Mouse (Mus musculus) activated CD4-positive, CD25-positive, alpha-beta regulatory T cell, adult 4 months (primary cell): ENCODE data around the gene Mecom. TPM values are rescaled to one million over a fixed set of nuclear protein-coding genes. Genes with fewer than 3 reads are reported as not detected.

ENCODE experiments used
- ATAC-seq: one replicate; pipeline ENCODE4 v1.8.0; 2017
- polyA plus RNA-seq, 2 experiments: library from polyadenylated mRNA; unstranded; fragments of 100-300 nt; shearing (Covaris generic); gene quantifications; one replicate each; pipeline ENCODE4 v1.2.1; 2017

The Mecom gene
- polyA plus RNA-seq, 2 experiments from 2014 or later = not detected

DNA sequence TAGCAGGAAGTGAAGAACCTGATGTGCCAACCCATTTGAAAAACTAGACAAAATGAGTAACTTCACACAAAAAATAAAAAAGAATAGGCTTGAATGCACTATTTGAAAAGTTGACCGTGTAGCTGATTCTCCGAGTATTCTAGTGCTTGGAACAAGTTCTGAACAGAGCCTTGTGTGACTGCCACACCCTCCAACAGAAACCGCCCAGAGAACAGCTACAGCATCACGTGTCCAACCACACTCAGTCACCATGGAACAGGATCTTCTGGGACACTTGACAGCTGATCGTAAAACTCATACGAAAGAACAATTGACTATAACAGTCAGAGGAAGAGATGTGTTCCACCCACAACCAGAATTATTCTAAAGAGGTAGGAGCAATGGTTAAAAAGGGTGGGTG, 215.5 kb downstream of the Mecom start:
- ATAC-seq = no peak

DNA sequence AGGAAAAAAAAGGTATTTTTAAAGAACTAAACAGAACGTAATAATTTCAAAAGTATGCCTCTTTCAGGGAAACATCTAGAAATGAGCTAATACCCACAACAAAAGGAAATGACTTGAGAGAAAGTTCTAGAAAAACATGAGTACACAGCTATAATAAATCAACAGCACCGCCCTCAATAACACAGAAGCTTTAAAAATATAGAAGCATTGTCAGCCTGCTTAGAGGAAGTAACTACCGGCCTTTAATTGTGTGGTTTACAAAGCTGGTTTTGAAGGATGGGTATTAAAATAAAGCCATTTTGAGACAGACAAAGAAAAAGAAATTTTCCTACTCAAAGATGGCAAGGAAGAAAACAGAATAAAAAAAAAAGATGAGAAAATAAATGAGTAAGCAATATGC, 217.3 kb downstream of the Mecom start:
- ATAC-seq = no peak

DNA sequence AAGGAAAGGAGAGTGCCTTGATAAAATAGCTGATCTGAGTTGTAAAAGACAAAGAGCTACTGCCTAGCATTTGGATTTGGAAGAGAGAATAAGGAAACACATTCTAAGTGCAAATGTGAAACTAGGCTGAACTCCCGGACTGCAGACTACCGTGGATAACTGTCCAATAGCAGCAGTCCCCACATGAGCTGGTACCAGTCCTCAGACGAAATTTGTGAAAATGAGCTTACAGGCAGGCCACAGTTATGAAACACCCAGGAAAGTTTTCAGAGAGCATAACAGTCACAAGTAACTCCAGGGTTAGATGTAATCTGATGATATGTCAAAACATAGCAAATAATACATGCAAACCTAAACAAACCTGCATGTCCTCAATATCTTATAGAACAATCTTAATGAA, 217.8 kb downstream of the Mecom start:
- no peak for ATAC-seq

DNA sequence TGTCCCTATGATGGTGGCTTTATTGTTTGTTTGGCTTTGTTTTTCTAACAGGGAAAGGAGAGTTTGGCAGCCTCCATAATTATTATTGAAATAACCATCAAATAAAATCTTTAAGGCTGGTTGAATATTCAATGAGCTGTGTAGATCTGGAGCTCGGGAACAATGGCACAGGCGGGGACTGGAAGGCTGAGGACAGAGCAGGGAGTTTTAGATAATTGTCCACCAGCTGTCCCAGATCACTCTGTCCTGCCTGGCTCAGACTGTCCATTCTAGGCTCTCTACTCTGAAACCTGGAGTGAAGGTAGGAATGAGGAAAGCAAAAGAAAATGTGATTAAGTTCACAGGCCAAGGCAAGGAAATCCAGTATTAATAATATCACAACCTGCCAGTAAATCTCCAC, 232.9 kb downstream of the Mecom start:
- ATAC-seq = no peak

DNA sequence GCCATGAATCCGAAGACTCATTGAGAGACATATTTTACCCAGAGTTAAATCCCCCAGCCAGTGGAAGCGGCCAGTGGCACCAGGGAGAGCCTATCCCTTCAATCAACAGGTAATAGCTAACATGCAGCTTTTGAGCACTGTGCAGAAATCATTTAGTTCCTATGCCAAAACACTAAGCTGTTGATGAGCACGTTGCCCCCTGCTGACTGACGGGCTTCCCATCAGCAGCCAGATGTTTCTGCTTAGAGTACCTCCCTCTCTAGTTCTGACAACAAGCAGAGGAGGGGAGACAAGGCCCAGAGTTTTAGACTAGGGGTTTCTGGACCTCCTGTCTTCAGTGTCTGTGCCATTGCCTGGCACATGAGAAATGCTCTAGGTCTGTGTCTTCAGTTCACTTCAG, 239.7 kb downstream of the Mecom start:
- no peak for ATAC-seq

DNA sequence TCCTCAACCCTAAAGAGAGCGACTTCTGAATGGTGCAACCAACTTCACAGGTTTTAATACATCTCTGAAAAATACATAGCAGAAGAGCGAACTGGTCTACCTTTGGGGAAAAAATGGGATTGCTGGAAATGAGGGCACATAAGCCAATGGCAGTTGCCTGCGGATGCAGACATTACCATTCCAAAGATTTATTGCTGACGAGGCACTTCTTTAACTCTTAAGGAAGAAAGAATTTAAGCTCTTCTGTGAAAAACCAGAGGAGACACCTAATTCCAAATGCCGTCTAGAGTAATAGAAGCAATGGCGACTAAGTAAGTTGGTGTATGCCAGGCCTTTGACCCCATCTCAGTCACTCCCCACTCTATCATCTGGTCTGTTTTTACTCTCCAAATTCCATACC, 240.2 kb downstream of the Mecom start:
- ATAC-seq = no peak

DNA sequence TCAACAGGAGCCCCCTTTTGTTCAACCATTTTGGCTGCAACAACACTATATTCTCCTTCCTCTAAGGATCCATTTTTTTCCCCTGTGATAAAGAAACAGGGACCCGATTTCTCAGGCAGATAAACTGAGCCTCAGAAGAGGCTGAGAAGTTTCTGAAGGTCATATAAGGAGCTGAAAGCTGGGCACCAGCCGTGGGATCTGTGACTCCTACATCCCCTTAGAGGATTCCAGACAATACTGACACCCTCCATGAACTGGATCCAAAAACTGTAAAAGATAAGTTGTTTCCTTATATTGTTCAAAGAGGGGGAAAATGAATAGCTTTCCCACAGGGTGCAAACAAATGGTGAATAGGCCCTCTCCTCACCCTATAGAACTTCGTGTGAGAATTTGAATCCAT, 241.7 kb downstream of the Mecom start:
- ATAC-seq = no peak

DNA sequence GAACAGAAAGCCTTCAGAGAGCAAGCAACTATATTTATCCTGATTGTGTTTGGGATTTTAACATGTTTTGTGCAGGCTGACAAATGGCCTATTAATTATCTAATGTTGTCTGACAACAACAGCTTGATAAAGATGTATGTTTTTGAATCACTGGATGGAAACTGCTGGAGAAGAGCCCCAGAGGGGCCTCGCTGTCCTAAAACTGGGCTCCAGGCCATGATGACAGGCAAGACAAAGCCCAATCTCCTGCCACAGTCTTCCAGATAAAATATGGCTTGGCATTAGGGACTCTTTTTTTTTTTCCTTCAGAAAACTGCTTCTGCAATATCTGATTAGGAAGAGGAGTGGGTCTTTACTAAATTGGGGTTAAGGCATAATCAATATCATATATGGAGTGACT, 248.3 kb downstream of the Mecom start:
- no peak for ATAC-seq

DNA sequence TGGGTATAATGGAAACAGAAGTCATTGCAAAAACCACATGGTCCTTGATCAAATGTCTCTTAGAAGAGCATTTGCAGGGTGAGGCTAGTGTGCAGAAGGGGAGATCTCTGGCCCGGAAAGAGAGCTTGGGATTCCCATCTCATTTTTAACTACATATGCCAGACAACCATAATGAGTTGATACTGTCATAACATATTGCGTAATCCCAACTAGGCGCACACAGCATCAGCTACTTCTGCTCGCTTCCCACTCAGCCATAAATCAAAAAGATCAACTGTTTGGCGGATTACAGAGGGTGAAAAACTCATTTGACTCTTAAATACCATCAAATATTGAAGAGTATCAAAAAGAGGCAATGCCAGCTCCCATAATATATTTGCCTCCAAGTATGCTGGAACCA, 253.4 kb downstream of the Mecom start:
- ATAC-seq = no peak

DNA sequence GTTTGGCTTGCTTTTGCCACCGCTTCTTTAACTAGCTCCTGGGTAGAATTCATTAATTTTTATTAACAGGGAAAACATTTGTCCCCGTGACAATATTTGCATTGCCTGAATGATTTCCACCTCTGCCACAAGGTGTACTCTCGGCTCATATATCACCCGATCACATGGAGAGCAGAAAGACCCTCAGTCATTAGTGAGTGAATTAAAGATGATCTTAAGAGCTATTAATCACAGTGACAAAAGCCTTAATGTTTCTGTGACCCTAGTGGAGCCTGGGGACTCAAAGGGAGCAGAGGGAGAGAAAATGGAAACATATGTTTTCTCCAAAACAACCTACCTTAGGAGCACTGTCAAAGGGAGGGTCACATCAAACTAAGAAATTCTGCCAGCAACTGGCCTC, 261.3 kb downstream of the Mecom start:
- no peak for ATAC-seq

DNA sequence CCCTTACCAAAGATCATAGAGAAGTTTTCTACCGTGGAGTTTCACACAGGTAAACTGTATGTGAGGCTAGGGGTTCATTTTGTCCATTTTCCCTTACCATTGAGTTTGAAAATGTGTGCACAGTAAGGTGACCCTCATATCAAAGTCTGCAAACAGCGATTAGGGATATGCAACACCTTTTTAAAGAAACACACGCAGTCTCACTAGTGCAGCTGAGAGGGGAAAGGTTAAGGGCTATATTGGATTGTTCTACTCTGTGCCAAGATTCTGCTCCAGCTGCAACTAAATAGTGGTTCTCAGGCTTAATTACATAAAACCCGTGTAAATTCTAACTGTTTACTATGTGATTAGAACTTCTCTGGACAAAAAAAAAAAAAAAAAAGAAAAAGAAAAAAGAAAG, 263.7 kb downstream of the Mecom start:
- ATAC-seq = no peak

DNA sequence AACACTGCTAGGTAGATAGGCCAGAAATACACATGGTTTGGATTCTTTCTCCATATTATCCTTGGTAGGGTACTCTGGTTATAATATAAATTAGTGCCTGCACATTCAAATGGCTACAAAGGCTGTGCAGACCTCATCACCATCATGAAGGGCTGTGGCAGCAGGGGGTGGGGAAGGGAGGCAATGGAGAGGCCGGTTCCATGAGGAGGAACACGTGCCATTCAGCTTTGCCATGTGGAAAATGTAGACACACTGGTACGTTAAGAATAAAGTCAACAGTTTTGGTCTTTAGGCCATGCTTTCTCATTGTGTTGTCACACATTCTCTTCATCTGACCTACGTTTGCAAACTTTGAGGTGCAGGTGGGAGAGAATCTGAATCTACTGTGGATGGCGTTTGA, 264.2 kb downstream of the Mecom start:
- ATAC-seq = no peak

DNA sequence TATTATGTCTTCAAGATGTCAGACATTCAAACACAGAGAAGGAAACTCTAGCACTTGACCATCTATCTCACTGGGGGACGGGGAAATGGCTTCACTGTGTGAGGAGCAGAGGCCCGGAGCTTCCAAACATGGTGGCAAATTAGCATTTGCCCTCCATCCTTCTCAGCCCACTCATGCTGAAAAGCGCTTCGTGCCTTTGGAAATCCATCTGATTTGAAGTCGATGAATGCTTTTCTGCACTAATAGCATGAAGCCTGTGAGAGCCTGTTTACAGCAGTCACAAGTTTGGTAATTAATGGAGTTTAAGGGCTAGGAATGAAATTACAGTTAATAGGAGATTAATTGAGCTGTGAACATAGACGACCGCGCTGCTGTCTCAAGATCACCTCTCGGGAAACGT, 270.2 kb downstream of the Mecom start:
- no peak for ATAC-seq

DNA sequence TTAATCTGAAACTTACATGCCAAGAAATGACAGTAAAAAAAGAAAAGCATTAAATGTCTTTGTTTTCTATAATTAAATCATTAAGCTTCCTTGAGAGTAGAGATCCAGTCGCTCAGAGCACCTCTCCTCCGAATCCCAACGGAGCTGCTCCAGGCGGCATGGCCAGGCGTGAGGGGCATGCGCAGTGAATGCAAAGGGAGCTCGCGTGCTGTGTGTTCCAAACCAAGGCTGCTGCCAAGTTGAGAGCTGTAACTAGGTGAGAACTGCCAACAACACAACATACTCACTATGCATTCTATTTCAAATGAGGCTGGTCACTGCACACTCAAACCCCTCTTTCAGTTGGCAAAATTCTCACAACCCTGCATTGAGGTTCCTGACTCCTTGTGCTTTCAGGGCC, 271.7 kb downstream of the Mecom start:
- ATAC-seq = no peak

DNA sequence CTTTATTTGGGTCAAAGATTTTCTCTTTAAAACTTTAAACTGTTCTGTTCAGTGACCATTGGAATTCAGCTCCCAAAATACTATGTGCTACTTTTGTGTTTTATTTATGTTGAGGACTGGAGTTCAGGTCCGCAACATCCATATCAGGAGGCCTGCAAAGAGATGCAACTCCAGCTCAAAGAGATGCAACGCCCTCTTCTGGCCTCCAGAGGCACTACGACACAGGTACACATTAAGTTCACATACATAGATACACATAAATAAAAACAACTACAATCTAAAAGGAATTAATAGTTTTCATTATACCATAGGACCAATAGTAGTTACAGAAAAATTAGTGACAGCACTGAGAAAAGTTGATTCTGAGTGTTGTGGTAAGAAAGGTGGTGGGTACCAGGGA, 278.6 kb downstream of the Mecom start:
- ATAC-seq = no peak

DNA sequence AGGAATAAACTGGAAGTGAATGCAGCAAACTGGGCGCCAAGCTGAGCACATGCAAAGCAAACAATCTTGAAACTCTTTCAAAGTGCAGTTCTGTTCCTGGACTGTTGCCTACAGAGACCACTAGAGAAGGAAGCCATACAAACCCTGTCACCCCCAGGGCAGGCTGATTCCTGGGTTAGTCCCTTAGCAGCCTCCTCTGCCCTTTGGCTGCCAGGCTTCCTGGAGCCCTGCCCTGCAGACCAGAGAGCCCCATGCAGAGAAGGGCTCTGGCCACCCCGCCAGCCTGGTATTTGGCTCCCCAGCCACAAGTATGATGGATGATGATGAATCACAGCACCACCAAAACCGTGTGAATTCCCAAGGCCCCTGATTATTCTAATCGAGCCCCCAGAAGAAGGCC, 286.9 kb downstream of the Mecom start:
- ATAC-seq = no peak

DNA sequence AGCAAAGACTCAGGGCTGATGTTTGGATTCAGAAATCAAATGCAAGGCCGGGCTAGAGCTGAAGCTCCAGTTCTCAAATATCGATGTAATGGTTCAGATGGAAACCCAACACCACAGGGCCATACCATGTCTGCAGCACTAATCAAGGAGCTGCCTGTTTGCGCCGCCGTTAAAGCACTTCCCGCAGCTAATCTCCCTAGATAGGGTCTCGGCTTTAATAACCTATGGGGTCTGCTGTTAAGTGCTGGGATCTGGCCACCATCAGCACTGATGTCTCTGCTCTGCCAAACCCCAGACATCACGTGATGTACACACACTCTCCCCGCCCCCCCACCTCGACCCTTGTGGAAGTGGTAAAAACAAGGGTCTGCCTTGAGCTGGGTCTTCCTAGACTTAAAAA, 289.4 kb downstream of the Mecom start:
- ATAC-seq = no peak

DNA sequence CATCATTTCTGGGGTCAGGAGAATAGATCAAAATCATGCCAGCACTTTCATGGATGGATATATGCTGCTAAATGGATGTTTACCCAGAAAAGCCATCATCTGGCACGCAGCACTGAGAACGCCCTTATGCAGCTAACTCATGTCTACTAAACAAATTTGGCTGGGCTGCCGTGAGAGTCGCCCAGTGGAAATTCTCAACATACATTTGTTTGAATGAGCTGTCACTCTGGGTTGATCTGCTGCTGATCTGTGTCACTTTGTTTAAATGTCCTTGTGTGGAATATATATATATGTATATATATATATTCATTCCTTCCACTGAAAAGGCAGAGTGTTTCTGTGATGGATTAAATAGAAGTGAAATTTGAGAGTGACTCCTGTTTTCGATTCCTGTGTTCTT, 290.0 kb downstream of the Mecom start:
- no peak for ATAC-seq

DNA sequence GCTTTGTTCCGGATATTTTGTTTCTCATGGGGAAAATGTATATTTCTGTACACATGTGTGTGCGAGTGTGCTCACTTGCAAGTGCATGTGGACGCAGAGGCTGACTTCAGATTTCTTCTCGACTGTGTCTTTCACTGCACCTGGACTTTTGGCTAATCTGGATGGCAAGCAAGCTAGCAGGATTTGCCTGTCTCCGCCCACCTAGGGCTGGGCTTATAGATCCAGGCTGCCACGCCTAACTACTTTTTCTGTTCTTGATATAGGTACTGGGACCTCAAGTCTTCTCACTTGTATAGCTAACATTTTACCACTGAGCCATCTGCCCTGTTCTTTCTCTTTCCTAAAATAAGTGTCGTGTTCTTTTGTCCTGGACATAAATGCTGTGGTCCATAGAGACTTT, 290.9 kb downstream of the Mecom start:
- ATAC-seq = no peak

DNA sequence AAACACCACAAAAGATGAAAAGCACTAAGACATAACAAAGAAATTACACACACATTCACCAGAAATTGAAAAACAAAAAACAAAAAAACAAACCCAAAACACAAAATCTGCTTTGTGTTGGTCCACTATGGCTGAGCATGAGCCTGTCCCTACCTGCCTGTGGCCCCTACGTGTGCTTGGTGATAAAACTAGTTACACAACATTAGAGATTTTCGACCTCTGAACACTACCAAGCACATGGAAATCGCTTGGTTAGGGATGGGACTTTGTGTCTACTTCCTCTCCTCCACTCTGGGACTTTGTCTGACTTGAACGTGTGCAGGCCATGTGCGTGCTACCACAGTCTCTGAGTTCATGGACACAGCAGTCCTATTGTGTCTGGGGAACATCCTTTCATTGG, 292.0 kb downstream of the Mecom start:
- no peak for ATAC-seq

DNA sequence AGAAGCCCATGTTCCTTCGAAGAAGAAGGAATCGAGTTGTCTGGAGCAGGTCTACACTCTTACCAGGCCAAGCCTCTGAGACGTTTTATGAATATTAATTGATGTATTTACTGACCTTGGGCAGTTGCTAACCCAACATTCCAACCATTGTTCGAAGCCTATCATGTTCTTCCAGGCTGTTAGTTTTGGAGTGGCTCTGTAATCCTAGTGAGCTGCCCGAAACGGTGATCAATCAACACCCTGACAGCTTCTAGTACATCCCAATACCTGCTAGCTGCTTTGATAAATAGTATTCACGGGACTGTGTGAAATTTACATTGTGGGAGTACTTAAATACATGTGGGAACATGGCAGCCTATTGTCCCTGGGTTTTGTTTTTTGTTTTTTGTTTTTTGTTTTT, 293.4 kb downstream of the Mecom start:
- no peak for ATAC-seq

DNA sequence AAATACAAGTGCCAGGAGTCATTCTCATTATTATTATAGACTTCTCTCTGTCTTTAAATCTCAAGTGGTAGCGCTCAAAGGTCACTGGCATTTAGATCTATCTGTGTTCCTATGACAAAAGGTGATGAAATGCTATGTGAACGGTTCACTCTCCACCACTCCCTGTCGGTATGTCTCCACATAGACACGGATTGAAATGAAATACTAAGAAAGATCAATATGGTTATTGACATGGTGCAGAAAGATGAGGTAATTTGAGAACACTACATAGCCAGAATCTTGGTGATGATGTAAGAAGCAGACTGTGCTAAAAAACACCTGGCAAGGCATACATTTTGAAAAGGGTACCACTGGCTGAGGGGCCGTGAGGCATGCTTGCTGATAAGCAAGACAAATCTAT, 294.1 kb downstream of the Mecom start:
- no peak for ATAC-seq

DNA sequence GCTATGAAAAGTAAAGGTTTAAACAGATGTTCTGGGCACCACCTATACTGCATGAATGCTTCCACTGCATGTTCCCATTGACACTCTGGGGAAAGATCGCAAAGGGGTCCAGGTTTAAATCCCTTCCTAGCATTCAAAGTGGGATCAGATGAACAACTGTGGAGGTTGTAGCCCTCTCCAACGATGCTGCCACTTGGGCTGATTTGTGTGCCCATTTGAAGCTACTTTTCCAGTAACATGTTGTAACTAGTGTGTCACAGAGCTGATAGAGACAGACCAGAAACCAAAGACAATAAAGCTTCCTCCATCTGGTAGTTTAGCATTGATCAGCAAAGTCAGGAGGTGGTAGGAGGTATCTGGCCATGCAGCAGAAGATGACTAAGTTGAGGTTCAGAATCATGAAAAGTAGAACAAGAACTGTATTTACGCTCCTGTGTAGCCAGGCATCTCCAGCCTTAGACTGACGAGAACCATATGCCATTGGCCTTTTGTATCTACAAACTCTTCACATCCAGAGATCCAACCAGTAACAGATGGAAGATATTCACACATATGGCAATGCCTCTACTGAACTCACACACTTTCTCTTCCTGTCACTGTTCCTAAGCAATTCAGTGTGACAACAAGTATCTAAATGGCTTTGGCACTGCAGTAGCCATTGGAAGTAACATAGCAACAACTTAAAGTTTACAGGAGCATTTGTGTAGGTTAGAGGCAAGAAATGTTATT, 299.0 kb downstream of the Mecom start:
- ATAC-seq = no peak

DNA sequence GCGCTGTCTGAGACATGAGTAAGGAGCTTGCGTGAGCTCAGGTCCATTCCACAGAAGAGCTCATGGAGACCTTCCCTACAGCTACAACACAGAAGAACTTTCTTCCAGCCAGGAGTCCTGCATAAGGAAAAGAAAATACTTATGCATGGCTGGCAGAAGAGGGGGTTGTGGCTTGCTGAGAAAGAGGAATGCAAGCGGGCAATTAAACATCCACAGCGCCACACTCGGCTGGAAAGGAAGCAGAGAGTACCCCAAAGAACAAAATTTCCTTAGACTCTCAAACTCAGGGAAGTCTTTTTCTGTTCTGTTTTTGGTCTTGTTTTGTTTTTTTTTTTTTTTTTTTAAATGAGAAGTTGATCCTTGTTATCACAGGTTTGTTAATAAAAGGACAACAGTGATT, 300.6 kb downstream of the Mecom start:
- no peak for ATAC-seq

DNA sequence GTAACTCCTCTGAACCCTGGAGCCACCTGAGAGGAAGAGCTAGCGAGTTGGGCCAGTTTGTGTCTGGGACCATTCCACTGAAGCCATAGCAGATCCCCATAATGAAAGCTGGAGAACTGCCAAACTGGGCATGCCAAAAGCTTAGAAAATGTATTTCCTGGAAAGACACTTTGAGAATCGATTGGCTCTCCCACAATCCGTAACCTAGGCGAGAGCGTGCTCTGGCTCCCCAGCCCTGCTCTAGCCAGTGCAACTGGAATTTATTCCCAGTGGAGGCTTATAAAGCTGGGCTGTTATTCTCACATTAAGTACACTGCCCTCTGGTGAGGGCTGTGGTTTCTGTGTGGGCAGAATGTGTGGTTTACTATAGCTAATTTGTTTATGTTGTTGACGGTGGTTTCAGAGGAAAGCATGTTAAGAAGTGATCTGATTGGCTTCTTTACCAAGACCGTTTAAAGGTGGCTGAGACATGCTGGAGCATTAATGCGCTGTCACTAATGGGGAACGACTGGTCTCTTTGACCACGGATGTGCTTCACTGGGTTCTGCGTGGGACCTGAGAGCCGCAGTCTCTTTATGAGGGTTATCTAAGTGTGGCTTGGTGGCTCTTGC, 301.3 kb downstream of the Mecom start:
- ATAC-seq = no peak
